Mouse (Mus musculus): Measurements from ENCODE around the gene Pold4. TPM values are rescaled to one million over a fixed set of nuclear protein-coding genes. Genes with fewer than 3 reads are reported as not detected.

Pold4 gene
- polyA plus RNA-seq, 1 experiment: 117 TPM

DNA sequence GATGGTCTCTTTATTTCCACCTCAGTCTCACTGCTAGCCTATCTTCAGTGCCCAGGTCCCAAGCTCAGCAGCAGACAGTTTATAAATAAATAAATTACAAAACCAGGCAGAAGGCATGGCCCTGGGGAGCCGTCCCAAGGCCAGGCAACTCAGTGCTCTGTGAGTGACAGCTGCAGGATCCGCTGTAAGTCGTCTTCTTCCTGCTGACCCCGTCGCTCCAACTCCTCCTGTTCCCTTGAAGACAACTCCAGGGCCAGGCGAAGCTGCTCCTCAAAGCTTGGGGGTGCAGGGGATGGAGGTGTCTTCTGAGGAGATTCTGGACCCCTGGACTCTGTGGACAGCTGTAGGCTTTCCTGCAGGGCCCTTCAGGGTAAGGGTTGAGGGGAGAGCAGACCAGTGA, 38.5 kb downstream of the Pold4 start:
- Histone ChIP-seq H3K27ac (ENCODE audit: control insufficient read depth, insufficient read depth, low read length) (no peak overlapping the region), H3K27me3 (ENCODE audit: control insufficient read depth, insufficient read depth, low read length) (no peaks in the 10 kb centered on the region), H3K4me3 (ENCODE audit: control insufficient read depth, insufficient read depth, low read length) (no peak overlapping the region), H3K36me3 (ENCODE audit: control insufficient read depth, insufficient read depth, low read length) (no peaks in the 10 kb centered on the region), H3K4me1 (replicated peaks; ENCODE audit: control insufficient read depth, insufficient read depth, low read length) (peaks cover 11% of the 10 kb centered on the region)
- DNase-seq: no peak
- TF ChIP-seq CTCF (IDR thresholded peaks at IDR 0.05; ENCODE audit: borderline replicate concordance, control insufficient read depth, extremely low read depth, insufficient read depth, low read length, poor library complexity) (no peak), POLR2A (IDR thresholded peaks at IDR 0.05; ENCODE audit: control insufficient read depth, extremely low read depth, insufficient read depth, low read length, poor library complexity) (no peak)
- WGBS: 96% methylated on average over 6 of the region's 6 CpGs

DNA sequence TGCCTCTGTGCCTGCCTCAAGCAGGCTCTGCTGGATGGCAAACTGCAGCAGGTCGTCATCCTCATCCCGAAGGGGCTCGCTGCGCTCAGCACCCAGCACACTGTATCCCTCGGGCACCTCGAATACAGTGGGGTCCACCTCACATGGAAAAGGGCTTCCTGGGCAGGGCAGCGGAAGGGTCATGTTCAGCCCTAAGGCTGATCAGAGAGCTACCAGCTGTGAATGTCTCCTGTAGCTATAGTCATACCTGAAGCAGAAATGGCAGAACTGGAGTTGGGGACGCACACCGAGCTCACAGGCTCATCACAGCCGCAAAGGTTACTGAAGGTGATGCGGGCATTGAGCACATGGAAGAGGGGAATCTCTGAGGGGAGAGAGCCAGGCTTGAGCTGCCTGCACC, 39.3 kb downstream of the Pold4 start:
- over 99% methylated on average over 11 of the region's 11 CpGs for WGBS
- H3K36me3 ChIP-seq (ENCODE audit: control insufficient read depth, insufficient read depth, low read length): no peaks in the 10 kb centered on the region
- H3K27me3 ChIP-seq (ENCODE audit: control insufficient read depth, insufficient read depth, low read length): no peaks in the 10 kb centered on the region
- H3K4me3 ChIP-seq (ENCODE audit: control insufficient read depth, insufficient read depth, low read length): no peak overlapping the region
- TF ChIP-seq CTCF (IDR thresholded peaks at IDR 0.05; ENCODE audit: borderline replicate concordance, control insufficient read depth, extremely low read depth, insufficient read depth, low read length, poor library complexity) (no peak), POLR2A (IDR thresholded peaks at IDR 0.05; ENCODE audit: control insufficient read depth, extremely low read depth, insufficient read depth, low read length, poor library complexity) (no peak)
- no peak overlapping the region for H3K27ac ChIP-seq (ENCODE audit: control insufficient read depth, insufficient read depth, low read length)
- DNase-seq: no peak
- peaks cover 11% of the 10 kb centered on the region for H3K4me1 ChIP-seq (replicated peaks; ENCODE audit: control insufficient read depth, insufficient read depth, low read length)

DNA sequence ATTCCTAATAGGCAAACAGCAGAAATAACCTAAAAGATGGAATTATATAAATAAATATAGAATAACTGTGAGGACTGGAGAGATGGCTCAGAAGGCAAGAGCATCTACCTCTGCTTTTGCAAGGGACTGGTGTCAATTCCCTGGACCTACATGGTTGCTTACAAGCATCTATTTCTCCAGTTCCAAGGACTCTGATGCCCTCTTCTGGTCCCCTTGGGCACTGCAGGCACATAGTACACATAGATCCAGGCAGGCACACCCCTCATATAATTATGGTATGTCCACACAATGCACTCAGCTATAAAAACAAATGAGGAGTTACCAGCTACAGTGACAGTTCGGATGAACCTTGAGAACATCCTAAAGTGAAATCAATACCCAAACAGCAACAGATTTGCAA, 47.8 kb downstream of the Pold4 start:
- no peak for DNase-seq
- WGBS: 98% methylated on average over 1 of the region's 1 CpGs
- TF ChIP-seq POLR2A (IDR thresholded peaks at IDR 0.05; ENCODE audit: control insufficient read depth, extremely low read depth, insufficient read depth, low read length, poor library complexity) (no peak), CTCF (IDR thresholded peaks at IDR 0.05; ENCODE audit: borderline replicate concordance, control insufficient read depth, extremely low read depth, insufficient read depth, low read length, poor library complexity) (no peak)
- Histone ChIP-seq H3K36me3 (ENCODE audit: control insufficient read depth, insufficient read depth, low read length) (no peaks in the 10 kb centered on the region), H3K27me3 (ENCODE audit: control insufficient read depth, insufficient read depth, low read length) (no peaks in the 10 kb centered on the region), H3K4me3 (ENCODE audit: control insufficient read depth, insufficient read depth, low read length) (no peak overlapping the region), H3K27ac (ENCODE audit: control insufficient read depth, insufficient read depth, low read length) (no peak overlapping the region), H3K4me1 (replicated peaks; ENCODE audit: control insufficient read depth, insufficient read depth, low read length) (peaks cover 21% of the 10 kb centered on the region)

DNA sequence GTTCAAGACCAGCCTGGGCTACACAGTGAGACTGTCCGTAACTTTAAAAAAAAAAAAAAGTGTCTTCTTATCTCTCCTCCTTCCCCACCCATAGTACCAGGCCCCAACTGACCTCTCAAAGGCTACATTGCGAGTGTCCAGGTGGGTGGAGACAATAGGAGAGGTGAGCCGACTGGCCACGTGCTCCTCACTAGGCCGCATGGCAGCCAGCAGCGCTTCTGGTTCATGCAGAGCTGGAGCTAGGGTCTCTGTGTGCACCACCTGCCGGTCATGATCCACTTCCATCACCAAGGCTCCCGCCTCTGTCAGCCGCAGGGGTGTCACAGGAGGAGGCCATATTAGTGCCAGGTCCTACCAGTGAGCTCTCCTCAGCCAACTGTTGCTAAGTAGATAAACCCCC, 48.7 kb downstream of the Pold4 start:
- Histone ChIP-seq H3K36me3 (ENCODE audit: control insufficient read depth, insufficient read depth, low read length) (no peaks in the 10 kb centered on the region), H3K4me1 (replicated peaks; ENCODE audit: control insufficient read depth, insufficient read depth, low read length) (peaks cover 21% of the 10 kb centered on the region), H3K27ac (ENCODE audit: control insufficient read depth, insufficient read depth, low read length) (no peak overlapping the region), H3K4me3 (ENCODE audit: control insufficient read depth, insufficient read depth, low read length) (no peak overlapping the region), H3K27me3 (ENCODE audit: control insufficient read depth, insufficient read depth, low read length) (no peaks in the 10 kb centered on the region)
- DNase-seq: no peak
- TF ChIP-seq POLR2A (IDR thresholded peaks at IDR 0.05; ENCODE audit: control insufficient read depth, extremely low read depth, insufficient read depth, low read length, poor library complexity): no peak
- no peak for TF ChIP-seq CTCF (IDR thresholded peaks at IDR 0.05; ENCODE audit: borderline replicate concordance, control insufficient read depth, extremely low read depth, insufficient read depth, low read length, poor library complexity)
- 96% methylated on average over 9 of the region's 9 CpGs for WGBS

DNA sequence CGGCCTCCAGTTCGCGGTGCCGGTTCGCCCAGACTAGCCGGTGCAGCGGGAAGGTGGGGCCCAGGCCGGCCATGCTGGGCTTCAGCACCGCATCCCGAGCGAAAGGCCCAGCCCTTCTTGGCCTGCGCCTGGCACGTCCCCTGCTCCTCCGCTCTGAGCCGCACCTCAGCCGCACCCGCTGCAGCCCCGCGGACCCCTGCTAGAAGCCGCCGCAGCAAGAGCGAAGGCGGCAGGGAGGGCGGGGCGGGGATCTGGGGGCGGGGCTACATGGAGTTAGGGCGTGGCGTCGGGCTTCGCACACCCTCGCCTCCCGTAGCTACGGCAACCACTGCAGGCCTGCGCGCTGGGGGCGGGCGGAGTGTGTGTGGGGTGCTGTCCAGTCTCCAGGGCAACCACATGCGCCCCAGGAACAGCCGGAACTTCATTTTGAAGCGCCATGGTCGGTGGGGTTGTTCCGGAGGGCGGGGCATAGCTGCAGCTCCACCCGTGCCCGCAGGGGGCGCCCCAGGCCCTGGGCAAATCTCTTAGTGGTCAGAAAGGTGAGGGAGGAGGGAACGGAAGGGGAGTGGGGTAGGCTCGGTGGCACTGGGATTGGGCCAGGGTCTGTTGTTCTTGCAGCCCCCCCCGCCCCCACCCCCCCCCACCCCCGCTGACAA, 51.3 kb downstream of the Pold4 start, which contains the start of gene Ankrd13d:
Gene Ankrd13d (minus strand): TSS at position 240 of the 656 bp plus-strand sequence.
- Histone ChIP-seq H3K36me3 (ENCODE audit: control insufficient read depth, insufficient read depth, low read length) (peaks cover 21% of the 10 kb centered on the region), H3K27ac (ENCODE audit: control insufficient read depth, insufficient read depth, low read length) (peak within 1 kb of the TSS; percentile 44; the same call in 1 of the 2 replicates), H3K4me3 (ENCODE audit: control insufficient read depth, insufficient read depth, low read length) (peak within 1 kb of the TSS; percentile 62), H3K27me3 (ENCODE audit: control insufficient read depth, insufficient read depth, low read length) (no peaks in the 10 kb centered on the region), H3K4me1 (replicated peaks; ENCODE audit: control insufficient read depth, insufficient read depth, low read length) (peaks cover 21% of the 10 kb centered on the region)
- DNase-seq: peak; percentile 91
- TF ChIP-seq POLR2A (IDR thresholded peaks at IDR 0.05; ENCODE audit: control insufficient read depth, extremely low read depth, insufficient read depth, low read length, poor library complexity): peak; percentile 60; the same call in 1 of the 2 replicates
- peak; percentile 92 for TF ChIP-seq CTCF (IDR thresholded peaks at IDR 0.05; ENCODE audit: borderline replicate concordance, control insufficient read depth, extremely low read depth, insufficient read depth, low read length, poor library complexity)
- 1% methylated on average over 49 of the region's 50 CpGs for WGBS

Other genes with a start within 250 kb of the Pold4 start
- 12.0 and 14.9 TPM in 2 replicates for gene Acy3, start 245.3 kb upstream of the Pold4 start, polyA plus RNA-seq (2012; rRNA removed)
- 0.15 and 0.20 TPM in 2 replicates for gene Tbx10, start 239.1 kb upstream of the Pold4 start, polyA plus RNA-seq (2012; rRNA removed)
- 23.6 and 24.9 TPM in 2 replicates for gene Nudt8, start 231.3 kb upstream of the Pold4 start, polyA plus RNA-seq (2012; rRNA removed)
- gene Gm49405, start 231.3 kb upstream of the Pold4 start, polyA plus RNA-seq (2012; rRNA removed): 3.7 and 5.3 TPM in 2 replicates
- gene Doc2g, start 228.6 kb upstream of the Pold4 start, polyA plus RNA-seq (2012; rRNA removed): 14.4 and 51.8 TPM in 2 replicates
- gene Ndufv1, start 219.1 kb upstream of the Pold4 start, polyA plus RNA-seq (2012; rRNA removed): 152 and 170 TPM in 2 replicates
- gene Gstp1, start 193.9 kb upstream of the Pold4 start, polyA plus RNA-seq (2012; rRNA removed): 317 and 318 TPM in 2 replicates
- gene Gstp2, start 185.9 kb upstream of the Pold4 start, polyA plus RNA-seq (2012; rRNA removed): 26.9 and 48.8 TPM in 2 replicates
- gene Gstp3, start 172.3 kb upstream of the Pold4 start, polyA plus RNA-seq (2012; rRNA removed): 23.6 and 26.4 TPM in 2 replicates
- 0.42 TPM in 1 of 2 replicates, not detected in the other for gene Cabp2, start 150.3 kb upstream of the Pold4 start, polyA plus RNA-seq (2012; rRNA removed)
- gene Cdk2ap2, start 134.7 kb upstream of the Pold4 start, polyA plus RNA-seq (2012; rRNA removed): 274 and 296 TPM in 2 replicates
- 333 and 357 TPM in 2 replicates for gene Pitpnm1, start 131.9 kb upstream of the Pold4 start, polyA plus RNA-seq (2012; rRNA removed)
- gene Aip, start 106.0 kb upstream of the Pold4 start, polyA plus RNA-seq (2012; rRNA removed): 106 and 112 TPM in 2 replicates
- 0.20 and 0.24 TPM in 2 replicates for gene Gpr152, start 92.1 kb upstream of the Pold4 start, polyA plus RNA-seq (2012; rRNA removed)
- gene Cabp4, start 87.9 kb upstream of the Pold4 start, polyA plus RNA-seq (2012; rRNA removed): 0.26 and 0.53 TPM in 2 replicates
- 508 and 533 TPM in 2 replicates for gene Coro1b, start 83.3 kb upstream of the Pold4 start, polyA plus RNA-seq (2012; rRNA removed)
- 1,512 and 1,655 TPM in 2 replicates for gene Ptprcap, start 78.3 kb upstream of the Pold4 start, polyA plus RNA-seq (2012; rRNA removed)
- gene Rps6kb2, start 68.5 kb upstream of the Pold4 start, polyA plus RNA-seq (2012; rRNA removed): 97.8 and 102 TPM in 2 replicates
- 92.9 and 95.5 TPM in 2 replicates for gene Carns1, start 56.4 kb upstream of the Pold4 start, polyA plus RNA-seq (2012; rRNA removed)
- 622 and 718 TPM in 2 replicates for gene Tbc1d10c, start 40.6 kb upstream of the Pold4 start, polyA plus RNA-seq (2012; rRNA removed)
- 897 and 1,014 TPM in 2 replicates for gene Ppp1ca, start 39.8 kb upstream of the Pold4 start, polyA plus RNA-seq (2012; rRNA removed)
- 119 and 143 TPM in 2 replicates for gene Rad9a, start 30.2 kb upstream of the Pold4 start, polyA plus RNA-seq (2012; rRNA removed)
- 32.9 and 36.1 TPM in 2 replicates for gene Clcf1, start 17.7 kb upstream of the Pold4 start, polyA plus RNA-seq (2012; rRNA removed)
- gene AC109138.7, start 17.5 kb upstream of the Pold4 start, polyA plus RNA-seq (2012; rRNA removed): not detected in 2 replicates
- 72.7 and 94.1 TPM in 2 replicates for gene Ssh3, start 37.3 kb downstream of the Pold4 start, polyA plus RNA-seq (2012; rRNA removed)
- 56.0 and 61.4 TPM in 2 replicates for gene Ankrd13d, start 51.2 kb downstream of the Pold4 start, polyA plus RNA-seq (2012; rRNA removed)
- 515 and 528 TPM in 2 replicates for gene Grk2, start 74.3 kb downstream of the Pold4 start, polyA plus RNA-seq (2012; rRNA removed)
- 194 and 210 TPM in 2 replicates for gene Kdm2a, start 166.4 kb downstream of the Pold4 start, polyA plus RNA-seq (2012; rRNA removed)
- 2.6 and 2.9 TPM in 2 replicates for gene Rhod, start 207.5 kb downstream of the Pold4 start, polyA plus RNA-seq (2012; rRNA removed)
- 1.6 and 2.0 TPM in 2 replicates for gene Syt12, start 245.5 kb downstream of the Pold4 start, polyA plus RNA-seq (2012; rRNA removed)

All from thymus, adult 2 months (tissue).